ENCODE assay signal across 12 mouse cellular contexts in the genomic region with DNA sequence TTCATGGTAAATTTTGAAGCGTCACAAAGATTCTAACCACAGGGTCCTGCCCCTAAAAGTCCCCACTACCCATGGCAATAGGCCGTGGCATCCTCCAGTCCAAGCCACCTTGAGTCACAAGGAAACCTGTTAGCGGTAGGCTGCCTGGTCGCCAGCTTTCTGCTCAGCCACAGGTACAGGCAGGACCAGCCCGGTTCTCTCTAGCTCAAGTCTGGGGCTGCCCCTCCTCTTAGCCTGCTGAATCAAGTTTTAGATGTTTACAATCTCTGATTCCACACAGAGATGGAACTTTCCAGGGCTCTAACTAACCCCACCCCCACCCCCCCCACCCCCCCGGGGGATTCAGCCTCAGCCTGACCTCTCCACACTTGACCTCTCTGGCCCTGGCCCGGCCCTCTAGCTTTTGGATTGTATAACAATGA. TPM values are rescaled to one million over a fixed set of nuclear protein-coding genes. Genes with fewer than 3 reads are reported as not detected.
DNase-seq lines count a peak whose midpoint lies in the region; ATAC-seq and TF ChIP-seq lines count a peak whose summit lies in the region.
"Had no signal": no experiment of that assay in that cellular context is flagged by ENCODE, and none has a peak within 500 bp of the region (broad histone marks: within the 10 kb centered on the region; RNA-seq: fewer than 3 reads in every experiment).

No protein-coding gene starts in this region.

- no peak overlapping the region for H3K9ac ChIP-seq in kidney, embryonic 15.5 days
- no peak overlapping the region for H3K9ac ChIP-seq in stomach, postnatal 0 days (ENCODE audit: low read length)
- H3K9ac ChIP-seq: hindbrain, embryonic 14.5 days; limb, embryonic 15.5 days had no signal

- no peaks in the 10 kb centered on the region for H3K27me3 ChIP-seq in kidney, embryonic 15.5 days
- H3K27me3 ChIP-seq in stomach, postnatal 0 days (ENCODE audit: control insufficient read depth, insufficient read depth, low read length), result no peaks in the 10 kb centered on the region
- H3K27me3 ChIP-seq: limb, embryonic 15.5 days had no signal

- peak; percentile 89 for ATAC-seq in activated CD4-positive, CD25-positive, alpha-beta regulatory T cell, adult 4 months
- ATAC-seq in kidney, embryonic 15.5 days (replicated peaks; ENCODE audit: low FRiP score), result peak; percentile 52
- peak; percentile 51; the same call in 1 of the 2 replicates for ATAC-seq in stomach, postnatal 0 days (ENCODE audit: low FRiP score, low TSS enrichment)
- no peak for ATAC-seq in erythroid progenitor cell, adult 5-6 weeks (replicated peaks; ENCODE audit: low FRiP score, poor library complexity, severe bottlenecking)
- ATAC-seq: lung, postnatal 0 days had no signal

- peaks cover 44% of the 10 kb centered on the region for H3K4me1 ChIP-seq in kidney, embryonic 15.5 days
- H3K4me1 ChIP-seq in stomach, postnatal 0 days (replicated peaks; ENCODE audit: control insufficient read depth, insufficient read depth), result 0 out of 2 replicates have a peak, but pooled peaks cover 3% of the 10 kb centered on the region

- peak overlapping the region; percentile 79 for H3K27ac ChIP-seq in kidney, embryonic 15.5 days
- H3K27ac ChIP-seq in stomach, postnatal 0 days (replicated peaks), result no peak overlapping the region
- H3K27ac ChIP-seq: hindbrain, embryonic 14.5 days; limb, embryonic 15.5 days had no signal

- H3K36me3 ChIP-seq in kidney, embryonic 15.5 days, result no peaks in the 10 kb centered on the region
- no peaks in the 10 kb centered on the region for H3K36me3 ChIP-seq in stomach, postnatal 0 days (ENCODE audit: control insufficient read depth, insufficient read depth, low read length)
- H3K36me3 ChIP-seq: limb, embryonic 15.5 days had no signal

- DNase-seq in urinary bladder, postnatal 14 days (ENCODE audit: low spot score), result peak; percentile 51
- no peak for DNase-seq in urinary bladder, postnatal 4 days (ENCODE audit: low spot score in 2 of 2)
- DNase-seq in stomach, postnatal 0 days (ENCODE audit: low spot score), result no peak
- no peak for DNase-seq in adrenal gland, adult 8-10 months
- DNase-seq: cerebellum, adult 9-11 months; layer of hippocampus, postnatal 36 days had no signal

- H3K9me3 ChIP-seq in kidney, embryonic 15.5 days (replicated peaks), result no peaks in the 10 kb centered on the region
- H3K9me3 ChIP-seq in stomach, postnatal 0 days (ENCODE audit: control insufficient read depth, low read length), result no peaks in the 10 kb centered on the region
- H3K9me3 ChIP-seq: limb, embryonic 15.5 days had no signal

- no peak for TF ChIP-seq CTCF in stomach, postnatal 0 days (IDR thresholded peaks at IDR 0.05; ENCODE audit: low read depth)

- no peak overlapping the region for H3K4me2 ChIP-seq in kidney, embryonic 15.5 days
- H3K4me2 ChIP-seq in stomach, postnatal 0 days (replicated peaks; ENCODE audit: low read depth), result no peak overlapping the region
- H3K4me2 ChIP-seq: hindbrain, embryonic 14.5 days; limb, embryonic 15.5 days had no signal

- WGBS in kidney, embryonic 15.5 days, result 37% methylated on average over 7 of the region's 7 CpGs
- WGBS in stomach, postnatal 0 days, result 33% methylated on average over 7 of the region's 7 CpGs

- no peak for TF ChIP-seq EP300 in stomach, postnatal 0 days (optimal IDR thresholded peaks at IDR 0.05)

- no peak overlapping the region for H3K4me3 ChIP-seq in kidney, embryonic 15.5 days (replicated peaks)
- no peak overlapping the region for H3K4me3 ChIP-seq in stomach, postnatal 0 days (ENCODE audit: low read depth, low read length)
- H3K4me3 ChIP-seq: limb, embryonic 15.5 days had no signal

RNA-seq across cellular contexts. Expression of a gene that starts 36.4 kb away (rescaled TPM):
- polyA plus RNA-seq in activated CD4-positive, CD25-positive, alpha-beta regulatory T cell, adult 4 months (2017; shearing (Covaris generic)), result 100 to 1,000 TPM; 281 to 355 TPM
- 862 and 905 TPM in 2 replicates for polyA plus RNA-seq in kidney, embryonic 15.5 days (2015; fragmentation: Nextera tagmentation; extraction: Ambion mirVana)
- 201 and 224 TPM in 2 replicates for polyA plus RNA-seq in stomach, postnatal 0 days (2015; fragmentation: Nextera tagmentation; extraction: Ambion mirVana)
- 10 to 100 TPM; 58.3 to 76.8 (median 73.8) TPM for total RNA-seq in adrenal gland, adult 8-10 months (2022)
- 14.7 TPM in 1 of 2 replicates, not detected in the other for total RNA-seq in erythroid progenitor cell, adult 5-6 weeks (2015; ENCODE audit: low replicate concordance)
- 2.7 TPM in 1 of 2 replicates, not detected in the other for total RNA-seq in erythroid progenitor cell, adult 5-6 weeks (2017; ENCODE audit: low replicate concordance)

RNA-seq across cellular contexts. Expression of a gene that starts 53.7 kb away (rescaled TPM):
- polyA plus RNA-seq in activated CD4-positive, CD25-positive, alpha-beta regulatory T cell, adult 4 months (2017; shearing (Covaris generic)), result 1,000 to 10,000 TPM; 1,145 to 1,405 TPM
- polyA plus RNA-seq in kidney, embryonic 15.5 days (2015; fragmentation: Nextera tagmentation; extraction: Ambion mirVana), result 483 and 529 TPM in 2 replicates
- polyA plus RNA-seq in stomach, postnatal 0 days (2015; fragmentation: Nextera tagmentation; extraction: Ambion mirVana), result 369 and 402 TPM in 2 replicates
- total RNA-seq in adrenal gland, adult 8-10 months (2022), result 100 to 1,000 TPM; 326 to 545 (median 424) TPM
- total RNA-seq in erythroid progenitor cell, adult 5-6 weeks (2015; ENCODE audit: low replicate concordance), result 337 and 379 TPM in 2 replicates
- total RNA-seq in erythroid progenitor cell, adult 5-6 weeks (2017; ENCODE audit: low replicate concordance), result 133 and 171 TPM in 2 replicates
